Mouse (Mus musculus) adrenal gland, adult 18-20 months (tissue): ENCODE results near the gene Osbpl2. TPM values are rescaled to one million over a fixed set of nuclear protein-coding genes. Genes with fewer than 3 reads are reported as not detected.

Experiments
- DNase-seq, 2 experiments: peaks; one replicate each; pipeline ENCODE4 v3.0.0; 2021 to 2022; ENCODE audit warnings: low spot score in 2 of 2
- long read RNA-seq, 2 experiments: library from polyadenylated mRNA; stranded (forward); transcript quantifications; one replicate each; pipeline ENCODE4 v2.0.0; 2021
- total RNA-seq, 2 experiments: library from RNA; stranded (reverse); gene quantifications; 1 replicate in 1 of 2; 2 replicates in 1 of 2; pipeline ENCODE4 v1.2.3; 2021

The Osbpl2 gene
- 10 to 100 TPM; 36.9 to 37.5 TPM for total RNA-seq
- long read RNA-seq, experiment 1, transcript Osbpl2-201 (14 exons, 2,805 nt), result major isoform, 47 of 64 reads
- long read RNA-seq, experiment 1, partial matches to known transcripts, result 11 of 64 reads
- long read RNA-seq, experiment 1, other reads (novel, unspliced or antisense), result 6 of 64 reads
- long read RNA-seq, experiment 2, transcript Osbpl2-201 (14 exons, 2,805 nt), result major isoform, 80 of 138 reads
- long read RNA-seq, experiment 2, partial matches to known transcripts, result 47 of 138 reads
- long read RNA-seq, experiment 2, other reads (novel, unspliced or antisense), result 11 of 138 reads

DNA sequence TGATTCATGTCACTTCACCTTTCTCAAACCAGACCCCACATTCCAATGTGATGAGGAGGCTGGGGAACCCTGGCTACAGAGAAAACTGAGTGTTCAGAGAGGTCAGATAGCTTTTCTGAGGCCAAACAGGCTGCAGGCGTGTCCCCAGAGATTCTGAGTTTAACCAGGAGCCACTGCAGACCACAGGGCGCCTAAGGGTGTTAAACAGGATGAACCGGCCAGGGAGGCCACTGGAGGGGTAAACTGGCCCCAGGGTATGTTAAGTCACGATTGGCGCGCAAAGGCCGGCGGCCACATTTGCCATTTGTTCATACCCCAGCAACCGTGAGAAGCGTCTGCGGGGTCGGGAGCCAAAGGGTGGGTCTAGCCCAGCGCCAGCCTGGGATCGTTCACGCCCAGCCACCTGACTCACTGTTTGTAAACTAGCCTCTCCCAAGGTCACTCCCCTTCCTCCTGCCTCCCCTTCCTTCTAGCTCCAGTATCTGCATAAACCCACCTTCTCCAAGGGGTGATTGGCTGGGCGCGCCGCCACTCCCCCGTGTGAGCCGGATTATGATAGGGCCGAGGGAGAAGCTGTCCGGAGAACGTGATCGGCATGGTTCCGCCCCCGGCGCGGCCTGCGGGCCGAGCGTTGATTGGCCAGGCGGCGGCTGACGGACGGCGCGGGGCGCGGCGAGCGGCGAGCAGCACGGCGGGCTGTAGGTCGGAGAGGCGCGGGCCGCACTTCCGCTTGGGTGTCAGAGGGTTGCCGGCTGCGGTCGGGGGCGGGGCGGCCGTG is at the start of gene Osbpl2:
Osbpl2 (plus strand) TSS at position 646 of the 778 bp plus-strand sequence.
- peak; percentile 96 to 97 for DNase-seq

- no peak for DNase-seq
Observed at GRCm38 (mm10) chr2:180069770-180070480, 49.2 kb upstream of the Osbpl2 start.

GRCm38 (mm10) chr2:180070481-180071453 is 48.3 kb upstream of the Osbpl2 start, which contains the start of gene Mtg2:
Mtg2 (plus strand) TSS chr2:180070588.
- peak; percentile 95 to 96 for DNase-seq

GRCm38 (mm10) chr2:180071671-180072070 is 47.4 kb upstream of the Osbpl2 start:
- no peak for DNase-seq

DNA sequence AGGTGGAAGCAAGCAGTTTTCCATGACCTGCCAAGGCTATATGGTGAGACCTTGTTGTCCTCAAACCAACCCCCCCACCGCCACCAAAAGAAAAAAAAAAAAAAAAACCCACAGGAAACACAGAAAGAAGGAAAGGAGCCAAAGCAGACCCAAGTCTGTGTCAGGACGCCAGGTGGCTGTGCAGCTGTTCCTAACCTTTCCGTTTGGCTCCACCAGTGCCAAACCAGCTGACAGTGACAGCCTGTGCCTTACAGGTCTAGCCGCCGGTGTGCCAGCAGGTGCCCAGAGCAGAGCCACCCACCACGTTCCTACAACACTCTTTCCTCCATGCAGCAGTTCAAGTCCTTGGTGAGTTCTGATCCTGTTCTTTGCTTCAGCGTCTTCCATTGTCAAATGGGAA is 46.2 kb upstream of the Osbpl2 start:
- DNase-seq, result no peak

DNA sequence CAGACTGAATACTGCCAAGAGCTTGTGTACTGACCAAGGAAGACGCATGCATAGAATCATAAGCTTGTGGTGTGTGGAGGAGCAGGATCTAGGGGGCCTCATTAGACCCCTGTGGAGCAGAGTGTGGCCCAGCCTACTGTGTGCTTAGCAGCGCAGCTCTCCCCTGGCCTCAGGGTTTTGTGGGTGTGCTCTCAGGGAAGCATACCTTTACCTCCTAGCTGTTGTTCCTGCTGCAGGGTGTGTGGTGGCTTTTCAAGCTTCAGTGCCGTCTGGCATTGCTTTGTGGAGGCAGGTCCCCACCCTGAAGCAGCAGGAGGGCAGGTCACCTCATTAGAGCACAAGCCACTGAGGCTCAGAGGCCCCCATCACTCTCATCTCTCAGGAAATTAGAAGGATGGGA is 41.5 kb upstream of the Osbpl2 start:
- no peak for DNase-seq

- DNase-seq, result no peak
Observed at GRCm38 (mm10) chr2:180080680-180081079, 38.4 kb upstream of the Osbpl2 start.

DNA sequence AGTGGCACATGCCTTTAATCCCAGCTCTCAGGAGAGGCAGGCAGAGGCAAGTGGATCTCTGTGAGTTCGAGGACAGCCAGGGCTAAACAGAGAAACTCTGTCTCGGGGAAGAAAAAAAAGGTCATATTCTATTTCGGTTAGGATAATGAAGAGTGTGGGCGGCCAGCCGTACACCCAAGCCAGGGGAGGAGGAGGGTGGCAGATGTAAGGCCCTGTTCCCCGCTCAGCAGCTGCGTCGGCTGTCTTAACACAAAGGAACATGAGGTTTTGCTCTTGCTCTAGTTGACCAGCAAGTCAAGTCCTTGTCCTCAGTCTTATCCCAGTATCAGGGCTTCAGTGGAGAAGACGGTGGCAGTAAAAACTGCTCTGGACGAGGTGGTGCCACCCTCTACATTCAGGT is 36.0 kb upstream of the Osbpl2 start:
- no peak for DNase-seq

DNA sequence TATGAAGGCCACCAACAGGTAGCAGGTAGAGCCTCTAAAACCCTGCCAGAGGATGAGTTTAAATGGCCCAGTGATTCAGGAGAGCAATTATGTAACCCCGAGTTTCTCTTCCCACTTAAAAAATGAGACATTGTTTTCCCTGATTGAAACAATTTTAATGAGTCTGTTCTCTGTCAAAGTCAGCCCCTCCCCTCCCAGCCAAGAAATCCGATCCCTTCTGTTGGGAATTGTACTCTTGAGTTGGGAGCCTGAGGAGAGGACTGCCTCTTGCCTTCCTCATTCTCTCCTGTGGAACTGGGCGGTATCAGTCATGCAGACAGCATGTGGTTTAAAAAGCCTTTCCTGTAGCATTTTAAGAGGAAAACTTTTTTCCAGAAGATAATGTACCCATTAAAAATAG is 34.5 kb upstream of the Osbpl2 start:
- DNase-seq, result no peak

DNA sequence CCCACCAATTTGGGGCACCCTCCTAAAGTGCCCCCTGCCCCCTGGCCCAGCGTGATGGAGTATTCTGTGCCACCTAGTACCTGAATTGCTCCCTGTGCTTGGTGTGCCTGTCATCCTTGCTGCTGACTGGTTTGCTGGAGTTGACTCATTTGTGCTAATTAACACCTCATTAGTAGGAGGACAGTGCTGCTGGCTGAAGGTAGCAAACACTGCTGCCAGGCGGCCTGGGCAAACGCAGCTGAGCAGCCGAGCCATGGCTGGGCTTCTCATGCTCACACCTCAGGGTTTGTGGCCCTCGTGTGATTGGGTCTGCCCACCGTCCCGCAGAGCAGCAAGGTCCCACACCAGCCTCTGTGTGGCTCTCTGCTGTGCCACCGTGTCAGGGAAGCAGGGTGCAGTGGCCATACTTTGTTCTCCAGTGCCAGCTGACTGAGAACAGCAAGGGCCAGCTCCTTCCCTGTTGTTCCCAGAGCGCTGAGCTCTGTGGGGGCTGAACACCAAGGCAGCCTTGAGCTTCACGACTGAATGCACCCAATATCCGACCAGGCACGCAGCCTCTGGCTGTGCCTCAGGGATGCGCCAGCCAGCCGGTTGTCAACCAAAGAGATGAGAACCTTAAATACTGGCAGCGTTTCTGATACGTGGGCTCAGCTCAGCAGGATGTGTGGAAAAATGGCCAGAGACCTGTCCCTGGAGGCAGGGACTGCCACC is 33.0 kb upstream of the Osbpl2 start:
- no peak for DNase-seq

DNA sequence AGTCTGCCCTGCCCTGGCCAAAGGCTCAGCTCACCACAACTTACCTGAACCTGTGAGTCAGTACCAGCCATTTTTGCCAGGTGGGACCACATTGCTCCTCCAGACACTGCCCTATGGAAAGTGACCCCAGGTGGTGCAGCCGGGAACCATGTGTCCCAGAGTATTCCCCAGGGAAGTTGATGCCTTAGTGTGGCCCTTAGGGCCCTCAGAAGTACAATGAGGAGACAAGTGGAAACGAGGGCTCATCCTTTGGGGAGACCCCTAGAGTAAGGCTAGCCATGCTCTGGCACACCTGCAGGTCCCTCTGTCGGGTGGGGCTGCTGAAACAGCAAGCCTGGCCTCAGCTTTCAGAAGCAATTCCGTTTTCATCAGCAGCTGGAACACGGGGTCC is 32.5 kb upstream of the Osbpl2 start:
- no peak for DNase-seq

GRCm38 (mm10) chr2:180087472-180087871 is 31.6 kb upstream of the Osbpl2 start:
- no peak for DNase-seq

- no peak for DNase-seq
Observed at GRCm38 (mm10) chr2:180090285-180090684, 28.8 kb upstream of the Osbpl2 start.

DNA sequence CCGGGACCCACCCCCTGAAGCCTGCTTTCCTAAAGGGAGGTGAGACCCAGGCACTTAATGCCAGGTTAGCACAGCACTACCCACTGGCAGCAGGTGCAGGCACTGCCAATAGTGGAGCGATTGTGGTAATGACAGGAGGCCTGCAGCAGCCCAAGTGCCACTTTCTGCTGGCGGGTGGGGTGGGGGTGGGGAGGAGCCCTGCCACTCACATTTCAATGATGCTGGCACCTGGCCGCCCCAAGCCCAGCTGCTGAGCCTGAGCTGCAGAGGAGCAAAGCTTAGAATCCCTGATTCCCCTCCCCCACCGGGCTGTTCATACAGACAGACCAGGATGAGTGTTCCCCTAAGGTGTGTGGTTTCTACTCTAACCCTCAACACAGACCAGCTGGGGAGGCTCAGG is 23.4 kb upstream of the Osbpl2 start:
- no peak for DNase-seq

GRCm38 (mm10) chr2:180097585-180097984 is 21.5 kb upstream of the Osbpl2 start:
- DNase-seq, result no peak

- DNase-seq, result no peak
Observed at GRCm38 (mm10) chr2:180098167-180098566, 20.9 kb upstream of the Osbpl2 start.

DNA sequence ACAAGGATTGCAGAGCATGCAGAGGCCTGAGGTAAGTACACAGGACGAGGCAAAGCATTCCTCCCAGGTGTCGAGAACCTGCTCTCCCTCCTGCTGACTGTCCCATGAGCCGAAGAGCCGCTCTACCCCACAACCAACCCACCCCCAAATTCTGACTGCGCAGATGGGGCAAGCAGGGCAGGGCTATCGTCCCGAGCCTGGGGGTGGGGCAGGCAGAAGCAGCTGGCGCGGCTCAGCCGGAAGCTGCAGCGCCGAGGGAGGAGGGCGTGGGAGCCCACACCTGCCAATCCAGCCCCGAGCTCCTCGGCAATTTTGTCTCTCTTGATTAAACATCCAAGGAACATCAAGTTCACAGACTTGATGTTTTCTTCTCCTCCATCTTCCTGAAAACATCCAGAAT is 19.6 kb upstream of the Osbpl2 start:
- DNase-seq, result no peak

DNA sequence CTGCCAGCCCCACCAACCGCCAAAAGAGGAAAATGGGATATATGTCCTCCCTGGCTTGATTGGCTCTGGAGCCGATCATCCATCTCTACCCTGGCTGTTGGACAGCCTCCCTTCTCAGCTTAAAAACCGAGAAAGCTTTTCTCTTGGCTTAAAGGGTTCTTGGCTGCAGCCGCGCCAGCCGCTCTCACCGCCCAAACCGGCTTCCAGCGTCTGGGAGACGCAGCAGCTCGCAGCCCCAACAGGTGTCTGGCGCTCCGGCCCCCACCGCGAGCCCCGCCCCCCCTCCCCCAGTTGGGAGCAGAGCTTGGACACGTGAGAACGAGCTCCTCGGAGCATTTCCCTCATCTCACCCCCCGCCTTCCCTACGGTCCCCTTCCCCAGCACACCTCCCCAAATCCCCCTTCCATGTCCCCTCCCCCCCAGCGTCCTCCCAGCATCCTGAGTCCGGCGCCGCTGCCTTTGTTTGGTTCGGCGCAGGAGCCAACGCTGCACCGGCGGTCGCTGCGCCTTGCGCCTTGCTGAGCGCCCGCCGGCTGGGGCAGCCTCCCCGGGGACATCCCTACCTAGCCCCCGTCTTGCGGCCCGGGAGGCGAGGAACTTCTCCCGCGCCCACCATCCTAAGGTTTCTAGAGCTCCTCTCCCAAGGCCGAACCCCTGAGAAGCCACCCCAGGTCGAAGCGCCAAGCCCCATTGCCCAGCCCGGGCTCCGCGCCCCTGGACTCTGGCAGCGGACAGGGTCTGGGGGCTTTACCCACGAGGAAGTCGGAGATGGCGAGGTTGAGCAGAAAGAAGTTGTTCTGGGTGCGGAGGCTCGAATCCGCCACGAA is 15.7 kb upstream of the Osbpl2 start:
- DNase-seq, result no peak

DNA sequence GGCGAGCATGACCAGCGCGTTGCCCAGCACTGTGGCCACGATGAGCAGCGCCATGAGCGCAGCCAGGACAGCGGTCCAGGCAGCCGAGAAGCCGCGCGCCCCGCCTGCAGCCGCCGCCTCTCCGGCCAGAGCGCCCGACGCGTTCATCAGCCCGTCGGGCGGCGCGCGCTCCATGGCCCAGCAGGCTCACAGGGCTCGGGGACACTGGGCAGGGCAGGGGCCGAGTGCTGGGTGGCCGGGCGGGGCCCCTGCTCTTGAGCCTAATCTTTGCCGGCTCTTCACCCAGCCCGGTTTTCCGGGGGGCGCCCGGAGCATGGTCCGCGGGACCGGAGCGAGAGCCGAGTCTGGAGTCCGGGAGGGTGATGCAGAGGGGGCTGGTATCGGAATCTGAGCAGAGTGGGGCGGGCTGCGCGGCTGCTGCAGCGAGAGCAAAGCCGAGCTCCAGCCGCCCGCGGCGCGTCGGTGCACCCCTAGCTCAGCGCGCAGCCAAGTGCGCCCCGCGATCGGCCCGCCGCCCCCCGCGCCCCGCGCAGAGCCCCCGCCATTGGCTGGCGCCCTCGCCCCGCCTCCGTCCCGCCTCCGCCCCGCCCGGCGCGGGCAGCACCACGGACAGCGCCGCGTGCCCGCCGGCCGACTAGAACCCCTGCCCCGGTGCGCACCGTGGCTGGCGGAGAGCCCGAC is 15.0 kb upstream of the Osbpl2 start, which contains the start of gene Hrh3:
Hrh3 (minus strand) TSS at position 511 of the 681 bp plus-strand sequence.
- peak; percentile 89 to 93 for DNase-seq
